In genomic region chr4:40625024-40625423, GRCm38 (mm10) we compare ENCODE assay signal across 16 mouse cellular contexts.
"Had no signal": no experiment of that assay in that cellular context is flagged by ENCODE, and none has a peak within 500 bp of the region (broad histone marks: within the 10 kb centered on the region; RNA-seq: fewer than 3 reads in every experiment).

No protein-coding gene starts in this region.

- H3K4me1 ChIP-seq: neural tube, embryonic 13.5 days; neural tube, embryonic 15.5 days; stomach, embryonic 15.5 days had no signal

- H3K27me3 ChIP-seq: neural tube, embryonic 13.5 days; neural tube, embryonic 15.5 days; stomach, embryonic 15.5 days had no signal

- H3K9ac ChIP-seq: neural tube, embryonic 13.5 days; neural tube, embryonic 15.5 days; stomach, embryonic 15.5 days had no signal

- H3K4me2 ChIP-seq: neural tube, embryonic 13.5 days; neural tube, embryonic 15.5 days; stomach, embryonic 15.5 days had no signal

- DNase-seq: retina, postnatal 1 day; right cerebral cortex, adult 18-20 months; right cerebral cortex, postnatal 14 days; right cerebral cortex, postnatal 25 days; right cerebral cortex, postnatal 4 days; spleen, adult 18-20 months; thymus, adult 18-20 months; thymus, adult 2 months; thymus, postnatal 14 days; thymus, postnatal 25 days; thymus, postnatal 36 days; thymus, postnatal 4 days had no signal

- H3K9me3 ChIP-seq: neural tube, embryonic 13.5 days; neural tube, embryonic 15.5 days; stomach, embryonic 15.5 days had no signal

- H3K4me3 ChIP-seq: neural tube, embryonic 13.5 days; neural tube, embryonic 15.5 days; stomach, embryonic 15.5 days had no signal

- H3K27ac ChIP-seq: neural tube, embryonic 13.5 days; neural tube, embryonic 15.5 days; stomach, embryonic 15.5 days; stomach, postnatal 0 days had no signal

- H3K36me3 ChIP-seq: neural tube, embryonic 13.5 days; neural tube, embryonic 15.5 days; stomach, embryonic 15.5 days had no signal
